Mouse (Mus musculus): Measurements from ENCODE around the gene Tbce. TPM values are rescaled to one million over a fixed set of nuclear protein-coding genes. Genes with fewer than 3 reads are reported as not detected.

Gene Tbce
- total and polyA plus RNA-seq, 3 experiments, result 35.3 to 56.9 TPM; not detected in 1

GRCm38 (mm10) chr13:14014001-14014400 is 25.4 kb downstream of the Tbce start:
- Histone ChIP-seq H3K27me3 (ENCODE audit: control insufficient read depth in 1 of 2, insufficient read depth in 2 of 2, low read length in 2 of 2) (no peaks in the 10 kb centered on the region), H3K9ac (ENCODE audit: control insufficient read depth, low read depth, low read length, poor library complexity, severe bottlenecking) (no peak overlapping the region), H3K9me3 (replicated peaks; ENCODE audit: insufficient read depth, low read length) (no peaks in the 10 kb centered on the region), H3K36me3 (ENCODE audit: control insufficient read depth in 1 of 2, insufficient read depth in 2 of 2, low read length in 2 of 2) (peaks cover 20 to 24% of the 10 kb centered on the region in 2 experiments), H3K4me3 (ENCODE audit: control insufficient read depth in 1 of 2, insufficient read depth in 1 of 2, low read depth in 2 of 2, low read length in 2 of 2) (no peak overlapping the region), H3K27ac (ENCODE audit: control insufficient read depth, low read depth, low read length) (no peak overlapping the region), H3K4me1 (ENCODE audit: control insufficient read depth in 1 of 2, insufficient read depth in 2 of 2, low read length in 2 of 2) (peaks cover 16 to 20% of the 10 kb centered on the region in 2 experiments), H3K79me2 (ENCODE audit: control insufficient read depth, insufficient read depth, low read length, poor library complexity) (no peaks in the 10 kb centered on the region)
- TF ChIP-seq CTCF (IDR thresholded peaks at IDR 0.05 in 2 of 3, conservative IDR thresholded peaks at IDR 0.05 in 1 of 3; ENCODE audit: control insufficient read depth in 1 of 3, insufficient read depth in 1 of 3, low read depth in 2 of 3, low read length in 3 of 3, poor library complexity in 1 of 3, severe bottlenecking in 1 of 3), result no peak
- TF ChIP-seq CHD1 (IDR thresholded peaks at IDR 0.05; ENCODE audit: low read depth, low read length), result no peak
- no peak for TF ChIP-seq MYB (IDR thresholded peaks at IDR 0.05; ENCODE audit: low read depth, low read length)
- no peak for TF ChIP-seq MXI1 (IDR thresholded peaks at IDR 0.05; ENCODE audit: low read depth, low read length)
- no peak for TF ChIP-seq TBP (IDR thresholded peaks at IDR 0.05; ENCODE audit: low read depth, low read length)
- no peak for TF ChIP-seq ELF1 (IDR thresholded peaks at IDR 0.05; ENCODE audit: low read depth, low read length)
- TF ChIP-seq JUND (IDR thresholded peaks at IDR 0.05; ENCODE audit: low read depth, low read length), result no peak
- TF ChIP-seq MYC (IDR thresholded peaks at IDR 0.05; ENCODE audit: low read depth, low read length), result no peak
- no peak for TF ChIP-seq SMC3 (IDR thresholded peaks at IDR 0.05; ENCODE audit: low read depth, low read length)
- DNase-seq (ENCODE audit: low read depth, low spot score), result no peak

GRCm38 (mm10) chr13:14011454-14011995 is 27.9 kb downstream of the Tbce start:
- Histone ChIP-seq H3K9me3 (replicated peaks; ENCODE audit: insufficient read depth, low read length) (no peaks in the 10 kb centered on the region), H3K27me3 (ENCODE audit: control insufficient read depth in 1 of 2, insufficient read depth in 2 of 2, low read length in 2 of 2) (no peaks in the 10 kb centered on the region), H3K4me1 (ENCODE audit: control insufficient read depth in 1 of 2, insufficient read depth in 2 of 2, low read length in 2 of 2) (peaks cover 5 to 7% of the 10 kb centered on the region in 2 experiments), H3K79me2 (ENCODE audit: control insufficient read depth, insufficient read depth, low read length, poor library complexity) (no peaks in the 10 kb centered on the region), H3K36me3 (ENCODE audit: control insufficient read depth in 1 of 2, insufficient read depth in 2 of 2, low read length in 2 of 2) (peaks cover 5 to 25% of the 10 kb centered on the region in 2 experiments), H3K27ac (ENCODE audit: control insufficient read depth, low read depth, low read length) (no peak overlapping the region), H3K9ac (ENCODE audit: control insufficient read depth, low read depth, low read length, poor library complexity, severe bottlenecking) (no peak overlapping the region), H3K4me3 (ENCODE audit: control insufficient read depth in 1 of 2, insufficient read depth in 1 of 2, low read depth in 2 of 2, low read length in 2 of 2) (no peak overlapping the region)
- DNase-seq (ENCODE audit: low read depth, low spot score), result no peak
- TF ChIP-seq POLR2AphosphoS5 (IDR thresholded peaks at IDR 0.05; ENCODE audit: borderline replicate concordance, low read depth, low read length), result no peak
- no peak for TF ChIP-seq UBTF (IDR thresholded peaks at IDR 0.05; ENCODE audit: borderline replicate concordance, insufficient read depth, low read depth, low read length)
- no peak for TF ChIP-seq E2F4 (IDR thresholded peaks at IDR 0.05; ENCODE audit: borderline replicate concordance, low read depth, low read length)
- TF ChIP-seq NRF1 (IDR thresholded peaks at IDR 0.05; ENCODE audit: insufficient read depth, low read depth, low read length, poor library complexity, severe bottlenecking), result no peak
- no peak for TF ChIP-seq JUND (IDR thresholded peaks at IDR 0.05; ENCODE audit: low read depth, low read length)
- TF ChIP-seq SIN3A (IDR thresholded peaks at IDR 0.05; ENCODE audit: low read length), result no peak
- no peak for TF ChIP-seq MYB (IDR thresholded peaks at IDR 0.05; ENCODE audit: low read depth, low read length)
- TF ChIP-seq ZKSCAN1 (IDR thresholded peaks at IDR 0.05; ENCODE audit: low read depth, low read length), result no peak
- no peak for TF ChIP-seq MXI1 (IDR thresholded peaks at IDR 0.05; ENCODE audit: low read depth, low read length)
- TF ChIP-seq GATA1 (IDR thresholded peaks at IDR 0.05; ENCODE audit: low read depth, low read length), result no peak
- no peak for TF ChIP-seq ETS1 (IDR thresholded peaks at IDR 0.05; ENCODE audit: low read depth, low read length)
- no peak for TF ChIP-seq POLR2AphosphoS2 (IDR thresholded peaks at IDR 0.05; ENCODE audit: low read length)
- TF ChIP-seq MEF2A (IDR thresholded peaks at IDR 0.05; ENCODE audit: extremely low read depth, insufficient replicate concordance, low read depth, low read length, poor library complexity, severe bottlenecking), result no peak
- no peak for TF ChIP-seq USF2 (IDR thresholded peaks at IDR 0.05; ENCODE audit: borderline replicate concordance in 1 of 2, insufficient read depth in 1 of 2, low read depth in 1 of 2, low read length in 2 of 2)
- TF ChIP-seq RCOR1 (IDR thresholded peaks at IDR 0.05; ENCODE audit: low read depth, low read length), result no peak
- TF ChIP-seq TAL1 (IDR thresholded peaks at IDR 0.05; ENCODE audit: low read length), result no peak
- no peak for TF ChIP-seq ZMIZ1 (IDR thresholded peaks at IDR 0.05; ENCODE audit: low read depth, low read length)

Measured in MEL (cell line).